24 mouse cellular contexts compared by ENCODE assay signal in genomic region chrX:96227030-96227429, GRCm38 (mm10).
DNase-seq lines count a peak whose midpoint lies in the region; ATAC-seq and TF ChIP-seq lines count a peak whose summit lies in the region.
"Had no signal": no experiment of that assay in that cellular context is flagged by ENCODE, and none has a peak within 500 bp of the region (broad histone marks: within the 10 kb centered on the region; RNA-seq: fewer than 3 reads in every experiment).

No protein-coding gene starts in this region.

- DNase-seq in 416B (ENCODE audit: low read depth) (peak; percentile 56), MEL (ENCODE audit: low read depth, low spot score) (peak; percentile 70)
- no peak for DNase-seq in adrenal gland, adult 8-10 months
- no peak for DNase-seq in thymus, postnatal 10 days (ENCODE audit: low spot score in 2 of 2)
- DNase-seq in yolk sac, embryonic 10.5 days (ENCODE audit: low spot score) = no peak
- DNase-seq in gastrocnemius, postnatal 10 days = no peak
- DNase-seq: adrenal gland, adult 2 months; adrenal gland, postnatal 36 days; cerebellum, adult 11 months; cerebellum, adult 2 months; cerebellum, adult 9-11 months; cerebellum, postnatal 36 days; forebrain, postnatal 0 days; gastrocnemius, adult 2 months; gastrocnemius, postnatal 25 days; heart, adult 2 months had no signal

- H3K4me3 ChIP-seq in MEL (ENCODE audit: control insufficient read depth in 1 of 2, insufficient read depth in 1 of 2, low read depth in 2 of 2, low read length in 2 of 2) (peak overlapping the region in 1 of 2 experiments; percentile 23; a peak in 1 of 4 replicates), macrophage (ENCODE audit: inconsistent target) (no peak overlapping the region)
- H3K4me3 ChIP-seq: forebrain, embryonic 10.5 days; gastrocnemius, adult 2 months; heart, adult 2 months had no signal

- peak; percentile 94 for ATAC-seq in common myeloid progenitor, adult 5-6 weeks (replicated peaks; ENCODE audit: low read depth, poor library complexity, severe bottlenecking)
- ATAC-seq: forebrain, embryonic 14.5 days; forebrain, postnatal 0 days; hindbrain, postnatal 0 days; inflammation-experienced regulatory T-cells, adult 6 months; intestine, embryonic 16.5 days had no signal

- TF ChIP-seq CTCF in MEL (IDR thresholded peaks at IDR 0.05 in 2 of 3, conservative IDR thresholded peaks at IDR 0.05 in 1 of 3; ENCODE audit: control insufficient read depth in 1 of 3, insufficient read depth in 1 of 3, low read depth in 2 of 3, low read length in 3 of 3, poor library complexity in 1 of 3, severe bottlenecking in 1 of 3) = no peak

- no peak overlapping the region for H3K9ac ChIP-seq in MEL (ENCODE audit: control insufficient read depth, low read depth, low read length, poor library complexity, severe bottlenecking)
- H3K9ac ChIP-seq: forebrain, postnatal 0 days; hindbrain, embryonic 14.5 days had no signal

- peak; percentile 89 to 95 for TF ChIP-seq EP300 in MEL (IDR thresholded peaks at IDR 0.05; ENCODE audit: low read depth in 1 of 2, low read length in 2 of 2)

- H3K9me3 ChIP-seq in MEL (replicated peaks; ENCODE audit: insufficient read depth, low read length) = no peaks in the 10 kb centered on the region
- H3K9me3 ChIP-seq: forebrain, embryonic 10.5 days had no signal

- no peaks in the 10 kb centered on the region for H3K27me3 ChIP-seq in MEL (ENCODE audit: control insufficient read depth in 1 of 2, insufficient read depth in 2 of 2, low read length in 2 of 2)

- peaks cover 9 to 13% of the 10 kb centered on the region in 2 experiments; a peak in 3 of 4 replicates for H3K4me1 ChIP-seq in MEL (ENCODE audit: control insufficient read depth in 1 of 2, insufficient read depth in 2 of 2, low read length in 2 of 2)
- H3K4me1 ChIP-seq: forebrain, embryonic 10.5 days had no signal

- TF ChIP-seq POLR2A in MEL (IDR thresholded peaks at IDR 0.05; ENCODE audit: control insufficient read depth in 1 of 2, insufficient read depth in 1 of 2, low read depth in 1 of 2, low read length in 2 of 2, poor library complexity in 1 of 2) = no peak

- H3K27ac ChIP-seq in MEL (ENCODE audit: control insufficient read depth, low read depth, low read length) (peak overlapping the region; percentile 39), macrophage (peak overlapping the region; percentile 94)
- H3K27ac ChIP-seq: forebrain, embryonic 10.5 days; gastrocnemius, adult 2 months; heart, adult 2 months; hindbrain, embryonic 14.5 days; hindbrain, postnatal 0 days had no signal

- TF ChIP-seq RAD21 in MEL (IDR thresholded peaks at IDR 0.05; ENCODE audit: low read depth, low read length) = no peak

- H3K79me2 ChIP-seq in MEL (ENCODE audit: control insufficient read depth, insufficient read depth, low read length, poor library complexity) (no peaks in the 10 kb centered on the region), macrophage (ENCODE audit: inconsistent target) (no peaks in the 10 kb centered on the region)

- H3K36me3 ChIP-seq in MEL (ENCODE audit: control insufficient read depth in 1 of 2, insufficient read depth in 2 of 2, low read length in 2 of 2) (peaks cover 0 to 21% of the 10 kb centered on the region in 2 experiments; a peak in 2 of 4 replicates), macrophage (ENCODE audit: inconsistent target) (no peaks in the 10 kb centered on the region)
- H3K36me3 ChIP-seq: forebrain, embryonic 10.5 days had no signal

TF ChIP-seq in MEL, 35 proteins besides CTCF, POLR2A, EP300 and RAD21:
- no peak for TF ChIP-seq ZKSCAN1 (IDR thresholded peaks at IDR 0.05; ENCODE audit: low read depth, low read length)
- peak; percentile 87 for TF ChIP-seq GATA1 (IDR thresholded peaks at IDR 0.05; ENCODE audit: low read depth, low read length)
- peak; percentile 56; the same call in 1 of the 2 replicates for TF ChIP-seq RCOR1 (IDR thresholded peaks at IDR 0.05; ENCODE audit: low read depth, low read length)
- peak; percentile 40; the same call in 1 of the 2 replicates for TF ChIP-seq ETS1 (IDR thresholded peaks at IDR 0.05; ENCODE audit: low read depth, low read length)
- no peak for TF ChIP-seq HCFC1 (IDR thresholded peaks at IDR 0.05; ENCODE audit: low read depth, low read length)
- TF ChIP-seq TCF12 (IDR thresholded peaks at IDR 0.05; ENCODE audit: low read depth, low read length) = peak; percentile 78
- no peak for TF ChIP-seq MYB (IDR thresholded peaks at IDR 0.05; ENCODE audit: low read depth, low read length)
- TF ChIP-seq TAL1 (IDR thresholded peaks at IDR 0.05; ENCODE audit: low read length) = peak; percentile 70
TF ChIP-seq in MEL: peak in this region for 5.

Comparison
In these comparisons a context has a peak if more than half of its experiments do, and no peak if none do; other contexts are left out.
1. DNase-seq: peak in 416B (single experiment) and MEL (single experiment); none in adrenal gland, adult 8-10 months (single experiment), thymus, postnatal 10 days (0 of 2), yolk sac, embryonic 10.5 days (single experiment) and gastrocnemius, postnatal 10 days (single experiment).